Mouse (Mus musculus): ENCODE measurements around the gene Kank1. TPM values are rescaled to one million over a fixed set of nuclear protein-coding genes. Genes with fewer than 3 reads are reported as not detected.

The Kank1 gene
- total and polyA plus RNA-seq, 2 experiments from 2014 or later: 27.0 to 41.2 TPM

DNA sequence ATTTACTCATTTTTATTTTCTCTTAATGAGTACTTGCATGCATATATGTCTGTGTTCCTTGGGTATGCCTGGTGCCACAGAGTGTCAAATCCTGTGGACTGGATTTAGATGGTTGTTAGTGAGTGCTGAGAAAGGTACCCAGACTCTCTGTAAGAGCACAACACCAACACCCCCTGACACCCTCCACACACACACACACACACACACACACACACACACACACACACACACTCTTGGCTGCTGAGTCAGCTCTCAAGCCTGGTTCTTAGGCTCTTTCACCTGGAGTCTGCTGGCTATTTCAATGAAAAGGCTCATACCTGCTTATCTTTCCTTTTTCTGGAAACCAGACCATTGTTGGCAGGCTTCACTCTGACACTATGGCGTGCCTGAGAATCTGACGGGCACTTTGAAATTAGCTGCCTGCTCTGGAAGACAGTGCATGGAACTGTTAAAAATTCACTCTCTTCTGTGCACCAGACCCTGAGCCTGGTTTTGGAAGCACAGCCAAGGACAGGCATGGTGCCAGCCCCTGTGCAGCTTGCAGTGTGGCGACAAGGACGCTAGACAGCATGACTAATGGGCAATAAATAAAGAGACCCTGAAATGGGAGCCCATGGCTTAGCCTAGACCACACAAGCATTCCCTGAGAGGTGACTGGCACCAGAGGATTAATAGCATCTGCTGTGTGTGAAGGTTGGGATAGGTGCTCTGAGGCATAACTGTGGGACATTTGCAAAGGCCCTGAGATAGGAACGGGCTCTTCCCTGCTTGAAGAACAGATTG is 49.2 kb downstream of the Kank1 start:
- ATAC-seq (ENCODE audit: insufficient read depth, low read depth): peak; percentile 81
- H3K9me3 ChIP-seq (replicated peaks; ENCODE audit: control insufficient read depth, low read length): no peaks in the 10 kb centered on the region
- no peak for TF ChIP-seq CTCF (IDR thresholded peaks at IDR 0.05; ENCODE audit: low read depth)
- no peak for TF ChIP-seq EP300 (IDR thresholded peaks at IDR 0.05; ENCODE audit: low read depth)
- DNase-seq (ENCODE audit: low spot score): peak; percentile 70
- H3K9ac ChIP-seq (replicated peaks; ENCODE audit: low read depth, low read length): no peak overlapping the region
- no peak overlapping the region for H3K4me3 ChIP-seq (ENCODE audit: low read depth, low read length)
- WGBS: 31% methylated on average over 5 of the region's 5 CpGs
- H3K27me3 ChIP-seq (ENCODE audit: control insufficient read depth, insufficient read depth, low read length): no peaks in the 10 kb centered on the region
- no peak overlapping the region for H3K27ac ChIP-seq (ENCODE audit: low read depth)
- no peaks in the 10 kb centered on the region for H3K36me3 ChIP-seq (replicated peaks; ENCODE audit: control insufficient read depth, insufficient read depth, low read length)
- H3K4me2 ChIP-seq (ENCODE audit: low read depth, low read length): no peak overlapping the region
- H3K4me1 ChIP-seq (ENCODE audit: control insufficient read depth, insufficient read depth): peaks cover 11% of the 10 kb centered on the region

DNA sequence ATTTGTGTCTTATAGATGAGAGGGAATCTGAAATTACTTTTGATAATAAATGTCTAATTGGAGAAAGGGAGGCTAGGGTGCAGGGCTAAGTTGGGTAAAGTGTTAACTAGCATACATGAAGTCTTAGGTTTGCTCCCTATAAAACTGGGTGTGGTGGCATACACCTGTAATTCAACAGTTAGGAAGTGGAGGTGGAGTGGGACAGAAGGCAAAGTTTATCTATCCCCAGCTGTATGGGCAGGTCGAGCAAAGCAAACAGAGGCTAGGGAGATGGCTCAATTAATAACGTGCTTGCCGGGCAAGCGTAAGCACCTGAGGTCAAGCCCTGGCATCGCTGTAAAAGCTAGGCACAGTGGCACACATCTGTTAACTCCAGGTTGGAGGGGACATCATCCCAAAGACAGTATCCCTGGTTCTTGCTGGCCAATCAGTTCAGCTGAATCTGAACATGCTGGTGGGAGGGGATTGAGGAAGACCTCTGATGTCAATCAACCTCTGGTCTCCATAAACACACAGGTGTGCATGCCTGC is 54.3 kb downstream of the Kank1 start:
- Histone ChIP-seq H3K27ac (ENCODE audit: low read depth) (no peak overlapping the region), H3K27me3 (ENCODE audit: control insufficient read depth, insufficient read depth, low read length) (no peaks in the 10 kb centered on the region), H3K36me3 (replicated peaks; ENCODE audit: control insufficient read depth, insufficient read depth, low read length) (no peaks in the 10 kb centered on the region), H3K4me1 (ENCODE audit: control insufficient read depth, insufficient read depth) (peaks cover 7% of the 10 kb centered on the region), H3K4me3 (ENCODE audit: low read depth, low read length) (no peak overlapping the region), H3K4me2 (ENCODE audit: low read depth, low read length) (no peak overlapping the region), H3K9me3 (replicated peaks; ENCODE audit: control insufficient read depth, low read length) (no peaks in the 10 kb centered on the region), H3K9ac (replicated peaks; ENCODE audit: low read depth, low read length) (no peak overlapping the region)
- WGBS: 89% methylated on average over 5 of the region's 5 CpGs
- TF ChIP-seq CTCF (IDR thresholded peaks at IDR 0.05; ENCODE audit: low read depth) (no peak), EP300 (IDR thresholded peaks at IDR 0.05; ENCODE audit: low read depth) (no peak)
- ATAC-seq (ENCODE audit: insufficient read depth, low read depth) (no peak), DNase-seq (ENCODE audit: low spot score) (no peak)

- H3K27ac ChIP-seq (ENCODE audit: low read depth): no peak overlapping the region
- H3K36me3 ChIP-seq (replicated peaks; ENCODE audit: control insufficient read depth, insufficient read depth, low read length): no peaks in the 10 kb centered on the region
- H3K27me3 ChIP-seq (ENCODE audit: control insufficient read depth, insufficient read depth, low read length): no peaks in the 10 kb centered on the region
- DNase-seq (ENCODE audit: low spot score) (no peak), ATAC-seq (ENCODE audit: insufficient read depth, low read depth) (no peak)
- H3K4me1 ChIP-seq (ENCODE audit: control insufficient read depth, insufficient read depth): no peaks in the 10 kb centered on the region
- WGBS: 66% methylated on average over 4 of the region's 4 CpGs
- TF ChIP-seq EP300 (IDR thresholded peaks at IDR 0.05; ENCODE audit: low read depth) (no peak), CTCF (IDR thresholded peaks at IDR 0.05; ENCODE audit: low read depth) (no peak)
- H3K4me2 ChIP-seq (ENCODE audit: low read depth, low read length): no peak overlapping the region
- H3K9ac ChIP-seq (replicated peaks; ENCODE audit: low read depth, low read length): no peak overlapping the region
- no peak overlapping the region for H3K4me3 ChIP-seq (ENCODE audit: low read depth, low read length)
- no peaks in the 10 kb centered on the region for H3K9me3 ChIP-seq (replicated peaks; ENCODE audit: control insufficient read depth, low read length)
Observed at GRCm38 (mm10) chr19:25295207-25295606, 58.4 kb downstream of the Kank1 start.

DNA sequence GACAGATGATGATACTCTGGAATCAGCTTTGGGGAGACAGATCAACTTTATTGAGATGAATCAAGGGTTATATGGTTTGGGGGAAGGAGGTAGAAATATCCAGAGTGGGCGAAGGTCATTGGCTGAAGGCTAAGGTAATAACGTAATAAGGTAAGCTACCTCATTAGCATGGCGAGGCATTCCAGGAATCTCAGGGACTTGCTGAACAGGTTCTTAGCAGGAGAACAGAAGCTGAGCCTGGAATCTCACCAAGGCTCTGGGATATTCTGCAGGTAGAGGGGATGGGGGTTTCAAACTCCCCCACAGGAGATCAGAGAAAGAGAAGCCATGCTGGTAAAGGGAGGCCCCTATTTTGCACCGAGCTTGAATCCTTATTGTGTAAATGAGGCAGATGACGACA is 60.5 kb downstream of the Kank1 start:
- Histone ChIP-seq H3K4me2 (ENCODE audit: low read depth, low read length) (no peak overlapping the region), H3K27me3 (ENCODE audit: control insufficient read depth, insufficient read depth, low read length) (no peaks in the 10 kb centered on the region), H3K9ac (replicated peaks; ENCODE audit: low read depth, low read length) (no peak overlapping the region), H3K4me3 (ENCODE audit: low read depth, low read length) (no peak overlapping the region), H3K36me3 (replicated peaks; ENCODE audit: control insufficient read depth, insufficient read depth, low read length) (no peaks in the 10 kb centered on the region), H3K4me1 (ENCODE audit: control insufficient read depth, insufficient read depth) (no peaks in the 10 kb centered on the region), H3K9me3 (replicated peaks; ENCODE audit: control insufficient read depth, low read length) (no peaks in the 10 kb centered on the region), H3K27ac (ENCODE audit: low read depth) (no peak overlapping the region)
- no peak for DNase-seq (ENCODE audit: low spot score)
- TF ChIP-seq EP300 (IDR thresholded peaks at IDR 0.05; ENCODE audit: low read depth) (no peak), CTCF (IDR thresholded peaks at IDR 0.05; ENCODE audit: low read depth) (no peak)
- 81% methylated on average over 5 of the region's 5 CpGs for WGBS
- no peak for ATAC-seq (ENCODE audit: insufficient read depth, low read depth)

- WGBS: 86% methylated on average over 14 of the region's 14 CpGs
- H3K9ac ChIP-seq (replicated peaks; ENCODE audit: low read depth, low read length): no peak overlapping the region
- H3K36me3 ChIP-seq (replicated peaks; ENCODE audit: control insufficient read depth, insufficient read depth, low read length): no peaks in the 10 kb centered on the region
- H3K4me1 ChIP-seq (ENCODE audit: control insufficient read depth, insufficient read depth): no peaks in the 10 kb centered on the region
- no peak for DNase-seq (ENCODE audit: low spot score)
- no peak overlapping the region for H3K4me2 ChIP-seq (ENCODE audit: low read depth, low read length)
- ATAC-seq (ENCODE audit: insufficient read depth, low read depth): no peak
- no peak overlapping the region for H3K4me3 ChIP-seq (ENCODE audit: low read depth, low read length)
- H3K9me3 ChIP-seq (replicated peaks; ENCODE audit: control insufficient read depth, low read length): no peaks in the 10 kb centered on the region
- TF ChIP-seq EP300 (IDR thresholded peaks at IDR 0.05; ENCODE audit: low read depth) (no peak), CTCF (IDR thresholded peaks at IDR 0.05; ENCODE audit: low read depth) (no peak)
- H3K27ac ChIP-seq (ENCODE audit: low read depth): no peak overlapping the region
- no peaks in the 10 kb centered on the region for H3K27me3 ChIP-seq (ENCODE audit: control insufficient read depth, insufficient read depth, low read length)
Observed at GRCm38 (mm10) chr19:25299852-25300670, 63.3 kb downstream of the Kank1 start.

Data from heart, postnatal 0 days (tissue).